8 mouse cellular contexts compared by ENCODE assay signal in genomic region chr11:108223154-108223553, GRCm38 (mm10).
A peak's percentile ranks its signal among the peaks of the same experiment; 100 is the strongest.
DNase-seq lines count a peak whose midpoint lies in the region; ATAC-seq lines count a peak whose summit lies in the region.

No protein-coding gene starts in this region.

- ATAC-seq in hindbrain, embryonic 11.5 days (ENCODE audit: low FRiP score) = no peak
- ATAC-seq in hindbrain, embryonic 14.5 days (ENCODE audit: low FRiP score) = no peak

- DNase-seq in hindbrain, embryonic 10.5 days (ENCODE audit: low spot score) = no peak
- no peak for DNase-seq in hindbrain, embryonic 11.5 days (ENCODE audit: low spot score)
- peak; percentile 44 for DNase-seq in T-cell, adult 2 months (ENCODE audit: low spot score)
- DNase-seq in hindbrain, embryonic 14.5 days (ENCODE audit: low spot score) = no peak
- peak; percentile 38 for DNase-seq in lung, postnatal 10 days
- DNase-seq in thymus, postnatal 10 days (ENCODE audit: low spot score in 2 of 2) = peak; percentile 29 to 49
- DNase-seq in kidney, postnatal 36 days = no peak
- no peak for DNase-seq in cerebellum, adult 18-20 months

- H3K4me3 ChIP-seq in hindbrain, embryonic 10.5 days = no peak overlapping the region
- H3K4me3 ChIP-seq in hindbrain, embryonic 11.5 days (ENCODE audit: low read depth, low read length) = no peak overlapping the region
- no peak overlapping the region for H3K4me3 ChIP-seq in hindbrain, embryonic 14.5 days (replicated peaks; ENCODE audit: low read length)

- no peaks in the 10 kb centered on the region for H3K27me3 ChIP-seq in hindbrain, embryonic 10.5 days (ENCODE audit: insufficient read depth, poor library complexity, severe bottlenecking)
- no peaks in the 10 kb centered on the region for H3K27me3 ChIP-seq in hindbrain, embryonic 11.5 days (ENCODE audit: control insufficient read depth, insufficient read depth, low read length)
- H3K27me3 ChIP-seq in hindbrain, embryonic 14.5 days (ENCODE audit: control insufficient read depth, insufficient read depth, low read length) = no peaks in the 10 kb centered on the region

- H3K9ac ChIP-seq in hindbrain, embryonic 11.5 days (ENCODE audit: low read depth, low read length) = no peak overlapping the region
- no peak overlapping the region; the same call in 1 of the 2 replicates for H3K9ac ChIP-seq in hindbrain, embryonic 14.5 days

- WGBS in hindbrain, embryonic 10.5 days = 79% methylated on average over 6 of the region's 6 CpGs
- 83% methylated on average over 6 of the region's 6 CpGs for WGBS in hindbrain, embryonic 11.5 days
- WGBS in hindbrain, embryonic 14.5 days = 72% methylated on average over 6 of the region's 6 CpGs

- no peak overlapping the region for H3K4me2 ChIP-seq in hindbrain, embryonic 11.5 days (replicated peaks; ENCODE audit: low read depth, low read length)
- H3K4me2 ChIP-seq in hindbrain, embryonic 14.5 days (replicated peaks) = no peak overlapping the region

- H3K9me3 ChIP-seq in hindbrain, embryonic 10.5 days = no peaks in the 10 kb centered on the region
- H3K9me3 ChIP-seq in hindbrain, embryonic 11.5 days (ENCODE audit: control insufficient read depth, low read length) = no peaks in the 10 kb centered on the region
- H3K9me3 ChIP-seq in hindbrain, embryonic 14.5 days (ENCODE audit: control insufficient read depth, low read length) = no peaks in the 10 kb centered on the region

- H3K4me1 ChIP-seq in hindbrain, embryonic 10.5 days (replicated peaks) = peaks cover 33% of the 10 kb centered on the region
- H3K4me1 ChIP-seq in hindbrain, embryonic 11.5 days (replicated peaks; ENCODE audit: control insufficient read depth, insufficient read depth, low read length) = no peaks in the 10 kb centered on the region
- H3K4me1 ChIP-seq in hindbrain, embryonic 14.5 days (replicated peaks; ENCODE audit: control insufficient read depth, insufficient read depth, low read length) = peaks cover 38% of the 10 kb centered on the region

- peak overlapping the region; percentile 62 for H3K27ac ChIP-seq in hindbrain, embryonic 10.5 days
- no peak overlapping the region for H3K27ac ChIP-seq in hindbrain, embryonic 11.5 days (ENCODE audit: low read depth, low read length)
- H3K27ac ChIP-seq in hindbrain, embryonic 14.5 days = peak overlapping the region; percentile 47

- no peaks in the 10 kb centered on the region for H3K36me3 ChIP-seq in hindbrain, embryonic 10.5 days
- H3K36me3 ChIP-seq in hindbrain, embryonic 11.5 days (ENCODE audit: control insufficient read depth, insufficient read depth, low read length) = no peaks in the 10 kb centered on the region
- no peaks in the 10 kb centered on the region for H3K36me3 ChIP-seq in hindbrain, embryonic 14.5 days (replicated peaks; ENCODE audit: control insufficient read depth, insufficient read depth)

Comparison
In these comparisons a context has a peak if more than half of its experiments do, and no peak if none do; other contexts are left out.
1. DNase-seq: peak in T-cell, adult 2 months (single experiment), lung, postnatal 10 days (single experiment) and thymus, postnatal 10 days (2 of 2); none in hindbrain, embryonic 10.5 days (single experiment), hindbrain, embryonic 11.5 days (single experiment), hindbrain, embryonic 14.5 days (single experiment), kidney, postnatal 36 days (0 of 2) and cerebellum, adult 18-20 months (0 of 2).